Mouse (Mus musculus) cerebellum, adult 8-10 months (tissue): ENCODE results near the gene Traf5.

Source experiments
- DNase-seq: peaks from one replicate; pipeline ENCODE4 v3.0.0; 2022

Gene Traf5

GRCm38 (mm10) chr1:191963948-191964772 is 128.2 kb downstream of the Traf5 start:
- peak; percentile 60 for DNase-seq

- no peak for DNase-seq
Observed at GRCm38 (mm10) chr1:191963413-191963812, 128.9 kb downstream of the Traf5 start.

- no peak for DNase-seq
Observed at GRCm38 (mm10) chr1:191960946-191961345, 131.4 kb downstream of the Traf5 start.

GRCm38 (mm10) chr1:191957321-191957720 is 135.0 kb downstream of the Traf5 start:
- DNase-seq: no peak

- no peak for DNase-seq
Observed at GRCm38 (mm10) chr1:191956871-191957270, 135.5 kb downstream of the Traf5 start.

- no peak for DNase-seq
Observed at GRCm38 (mm10) chr1:191956261-191956660, 136.1 kb downstream of the Traf5 start.

GRCm38 (mm10) chr1:191955101-191955500 is 137.3 kb downstream of the Traf5 start:
- DNase-seq: no peak

- no peak for DNase-seq
Observed at GRCm38 (mm10) chr1:191952733-191953335, 139.5 kb downstream of the Traf5 start.

- DNase-seq: no peak
Observed at GRCm38 (mm10) chr1:191950611-191951010, 141.7 kb downstream of the Traf5 start.

GRCm38 (mm10) chr1:191948600-191948999 is 143.8 kb downstream of the Traf5 start:
- DNase-seq: no peak

GRCm38 (mm10) chr1:191947796-191948195 is 144.6 kb downstream of the Traf5 start:
- no peak for DNase-seq
